Mouse (Mus musculus) neural tube, embryonic 10.5 days (tissue): ENCODE data around the gene Klhl21.

Source experiments
- DNase-seq: peaks from one replicate; pipeline ENCODE4 v3.0.0-alpha.2; 2017; ENCODE audit warnings: low spot score; ENCODE audit errors: extremely low spot score

Klhl21 gene

DNA sequence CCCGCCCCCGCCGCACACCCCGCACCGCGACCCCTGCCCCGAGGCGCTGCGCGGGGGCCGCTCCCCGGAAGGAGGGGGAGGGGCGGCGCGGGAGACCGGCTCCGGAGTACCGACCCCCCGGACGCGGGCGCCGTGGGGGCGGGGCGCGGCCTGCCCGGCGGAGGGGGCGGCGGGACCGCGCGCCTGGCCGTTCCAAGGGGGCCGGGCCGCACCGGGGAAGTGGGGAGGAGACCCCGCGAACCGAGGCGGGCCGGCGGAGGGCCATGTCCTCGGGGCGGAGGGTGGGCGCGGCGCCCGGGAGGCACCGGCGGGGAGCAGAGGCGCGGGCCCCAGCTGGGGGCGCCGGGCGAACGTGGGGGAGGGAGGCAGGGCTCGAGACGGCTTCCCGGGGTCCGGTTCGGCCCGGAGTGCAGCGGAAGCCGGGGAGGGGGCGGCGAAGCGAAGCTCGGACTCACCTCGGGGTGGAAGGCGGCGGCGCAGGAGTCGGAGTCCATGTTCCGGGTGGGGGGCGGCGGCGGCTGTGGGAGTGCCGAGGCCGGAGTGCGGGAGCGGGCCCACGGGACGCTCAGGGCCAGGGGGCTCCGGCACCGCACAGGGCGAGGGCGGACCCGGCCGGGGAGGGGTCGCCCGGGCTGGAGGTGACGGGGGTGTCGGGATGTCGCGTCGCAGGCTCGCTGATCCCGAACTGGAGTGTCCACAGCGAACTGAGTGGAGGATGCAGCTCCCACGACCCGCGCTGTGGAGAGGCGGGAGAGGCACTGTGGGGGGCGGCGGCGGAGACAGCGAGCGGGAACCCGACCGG, 13.0 kb upstream of the Klhl21 start:
- DNase-seq, result no peak

DNA sequence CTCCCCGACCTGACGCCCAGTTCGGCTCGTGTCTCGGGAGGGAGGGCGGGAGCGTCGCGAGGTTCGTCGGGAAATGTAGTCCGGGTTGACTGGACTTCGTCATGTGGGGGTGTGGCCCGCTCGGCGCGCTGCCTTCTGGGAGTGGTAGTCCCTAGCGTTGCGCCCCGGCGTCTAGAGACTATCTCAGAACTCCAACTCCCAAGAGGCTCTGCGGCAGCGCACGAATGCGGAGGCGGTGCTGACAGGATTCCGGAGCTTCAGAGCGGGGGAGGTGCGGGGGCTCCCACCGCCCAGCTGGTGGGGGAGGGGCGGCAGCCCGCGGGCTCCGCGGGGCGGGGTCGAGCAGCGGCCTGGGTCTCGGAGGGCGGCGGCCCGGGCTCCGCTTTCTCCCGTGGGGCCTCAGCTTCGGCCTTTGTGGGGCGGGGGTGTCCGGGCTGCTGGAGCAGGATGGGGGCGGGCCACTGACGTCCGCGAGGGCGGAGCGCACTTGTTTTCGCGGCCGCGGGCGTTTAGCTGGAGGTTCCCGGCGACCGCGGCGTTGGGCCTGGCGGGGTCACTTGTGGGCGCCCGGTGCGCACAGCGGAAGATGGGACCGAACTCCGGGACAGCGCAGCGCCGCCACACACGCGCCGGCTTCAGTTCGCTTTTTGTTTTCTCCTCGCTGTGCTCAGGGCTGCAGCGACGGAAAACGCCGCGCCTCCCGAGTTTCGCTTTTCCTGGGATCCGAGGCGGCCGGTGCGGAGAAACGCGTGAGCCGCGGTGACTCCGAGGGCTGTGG, 12.2 kb upstream of the Klhl21 start, which contains the start of gene Phf13:
Phf13 (minus strand) TSS at position 86 of the 778 bp plus-strand sequence.
- peak; percentile 99 for DNase-seq

DNA sequence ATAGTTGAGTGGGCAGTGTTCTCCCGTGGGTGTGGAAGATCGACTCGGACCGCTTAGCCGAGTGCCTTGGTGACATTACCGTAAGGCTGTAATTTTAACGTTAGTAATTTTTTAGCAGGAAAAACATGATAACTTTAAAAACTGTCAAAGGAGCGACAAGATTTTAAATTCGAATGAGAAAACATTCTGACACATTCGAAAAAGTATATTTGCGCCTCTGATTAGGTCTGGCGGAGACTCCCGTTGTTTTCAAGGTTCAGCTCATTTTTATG, 11.7 kb upstream of the Klhl21 start:
- DNase-seq, result no peak

DNA sequence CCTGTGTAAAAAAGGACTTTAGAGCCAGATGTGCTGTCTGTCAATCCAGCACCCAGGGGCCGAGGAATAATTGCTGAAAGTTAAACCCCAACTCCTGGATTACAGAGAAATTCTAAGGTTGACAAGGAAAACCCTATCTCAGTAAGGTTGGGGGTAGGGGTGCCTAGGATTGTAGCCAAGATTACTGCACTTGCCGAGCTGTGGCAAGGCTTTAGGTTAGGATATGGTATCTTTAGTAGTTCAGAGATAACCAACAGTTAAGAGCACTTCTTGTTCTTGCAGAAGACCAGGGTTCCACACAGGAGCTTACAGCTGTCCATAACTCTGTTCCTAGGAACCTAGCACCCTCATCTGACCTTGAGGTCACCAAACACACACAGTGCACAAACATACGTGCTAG, 10.9 kb upstream of the Klhl21 start:
- no peak for DNase-seq

DNA sequence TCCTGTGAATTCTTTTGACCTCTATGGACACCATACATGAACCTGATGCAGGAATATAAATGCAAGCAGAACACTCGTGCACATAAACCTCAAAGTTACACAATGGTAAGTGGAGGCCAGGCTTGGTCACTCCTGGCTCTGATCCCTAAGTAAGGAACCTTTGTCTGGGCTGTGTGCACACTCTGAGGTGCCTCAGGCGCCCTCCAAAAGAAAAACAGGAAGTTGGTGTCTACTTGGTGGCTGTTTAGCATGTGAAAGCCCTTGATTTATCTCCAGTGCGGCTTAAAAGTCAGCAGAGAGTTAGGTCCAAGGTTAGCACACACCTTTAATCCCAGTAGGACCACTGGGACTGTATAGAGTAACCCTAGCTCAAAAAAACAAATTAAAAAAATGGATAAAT, 9.1 kb upstream of the Klhl21 start:
- no peak for DNase-seq

DNA sequence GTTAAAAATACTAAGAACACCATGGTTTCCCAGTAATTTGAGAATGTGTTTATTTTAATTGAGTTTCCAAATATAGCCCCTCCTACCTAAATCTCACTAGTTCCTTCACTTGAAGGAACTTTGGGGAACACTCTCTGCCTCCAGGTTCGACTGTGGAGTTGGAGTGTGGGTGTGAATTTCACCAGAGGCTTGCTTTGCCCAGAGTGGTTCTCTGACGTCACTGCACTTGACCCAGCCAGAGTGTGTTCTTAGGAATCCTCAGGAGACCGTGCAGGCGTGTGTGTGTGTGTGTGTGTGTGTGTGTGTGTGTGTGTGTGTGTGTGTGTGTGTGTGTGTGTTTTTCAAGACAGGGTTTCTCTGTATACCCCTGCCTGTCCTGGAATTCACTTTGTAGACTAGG, 7.7 kb upstream of the Klhl21 start:
- no peak for DNase-seq

DNA sequence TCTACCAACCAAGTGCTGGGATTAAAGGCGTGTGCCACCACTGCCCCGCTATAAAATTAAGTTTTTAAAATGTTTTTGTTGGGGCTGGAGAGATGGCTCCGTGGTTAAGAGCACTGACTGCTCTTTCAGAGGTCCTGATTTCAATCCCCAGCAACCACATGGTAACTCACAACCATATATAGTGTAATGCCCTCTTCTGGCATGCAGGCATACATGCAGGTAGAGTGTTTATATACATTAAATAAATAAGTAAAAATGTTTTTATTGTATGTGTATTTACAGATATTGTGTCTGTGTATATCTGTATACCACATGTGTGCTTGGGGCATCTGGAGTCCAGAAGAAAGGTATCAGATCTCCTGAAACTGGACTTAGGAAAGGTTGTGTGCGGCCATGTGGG, 7.3 kb upstream of the Klhl21 start:
- DNase-seq, result no peak

DNA sequence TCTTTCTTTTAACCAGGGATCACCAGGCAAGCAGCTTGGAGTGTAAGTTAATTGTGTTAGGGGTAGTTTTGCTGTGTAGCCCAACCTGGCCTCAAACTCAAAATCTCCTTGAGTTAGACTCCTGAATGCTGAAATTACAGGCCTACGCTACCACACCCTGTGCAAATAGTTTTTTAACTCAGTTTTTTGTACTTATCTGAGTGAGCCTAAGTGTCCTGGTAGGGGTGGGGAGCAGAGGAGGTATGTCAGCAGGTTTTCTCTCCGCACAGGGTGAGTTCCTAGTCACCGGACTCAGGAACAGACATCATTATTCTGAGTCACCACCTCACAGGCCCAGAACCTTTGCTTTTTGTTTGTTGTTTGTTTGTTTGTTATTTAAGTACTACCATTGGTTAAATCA, 6.5 kb upstream of the Klhl21 start:
- no peak for DNase-seq

DNA sequence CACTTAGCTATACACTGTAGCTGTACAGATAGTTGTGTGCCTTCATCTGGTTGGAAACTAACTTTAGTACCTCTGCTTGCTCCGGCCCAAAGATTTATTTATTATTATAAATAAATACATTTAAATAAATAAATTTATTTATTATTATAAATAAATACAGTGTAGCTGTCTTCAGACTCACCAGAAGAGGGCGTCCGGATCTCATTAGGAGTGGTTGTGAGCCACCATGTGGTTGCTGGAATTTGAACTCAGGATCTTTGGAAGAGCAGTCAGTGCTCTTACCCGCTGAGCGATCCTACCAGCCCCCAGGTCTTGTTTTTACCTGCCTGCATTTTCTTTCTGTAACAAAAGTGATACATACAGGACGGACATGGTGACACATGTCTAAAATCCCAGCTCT, 2.5 kb upstream of the Klhl21 start:
- DNase-seq, result no peak

DNA sequence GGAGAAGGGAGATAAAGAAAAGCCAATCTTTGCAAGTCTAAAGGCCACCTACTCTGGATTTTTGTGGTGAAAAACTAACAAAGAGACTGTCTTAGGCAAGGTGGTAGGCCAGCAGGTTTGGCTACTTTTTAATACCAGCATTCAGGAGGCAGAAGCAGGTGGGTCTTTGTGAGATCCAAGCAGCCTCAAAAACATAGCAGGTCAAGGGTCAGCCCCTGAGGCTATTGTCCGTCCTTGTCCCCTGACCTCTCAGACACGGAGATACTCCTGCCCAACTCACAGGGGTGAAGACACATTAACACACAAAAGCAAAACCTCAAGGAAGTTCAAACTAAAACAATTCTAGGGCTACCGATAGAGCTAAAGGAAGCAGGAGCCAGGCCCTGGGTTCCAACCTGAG, 1.8 kb upstream of the Klhl21 start:
- no peak for DNase-seq

DNA sequence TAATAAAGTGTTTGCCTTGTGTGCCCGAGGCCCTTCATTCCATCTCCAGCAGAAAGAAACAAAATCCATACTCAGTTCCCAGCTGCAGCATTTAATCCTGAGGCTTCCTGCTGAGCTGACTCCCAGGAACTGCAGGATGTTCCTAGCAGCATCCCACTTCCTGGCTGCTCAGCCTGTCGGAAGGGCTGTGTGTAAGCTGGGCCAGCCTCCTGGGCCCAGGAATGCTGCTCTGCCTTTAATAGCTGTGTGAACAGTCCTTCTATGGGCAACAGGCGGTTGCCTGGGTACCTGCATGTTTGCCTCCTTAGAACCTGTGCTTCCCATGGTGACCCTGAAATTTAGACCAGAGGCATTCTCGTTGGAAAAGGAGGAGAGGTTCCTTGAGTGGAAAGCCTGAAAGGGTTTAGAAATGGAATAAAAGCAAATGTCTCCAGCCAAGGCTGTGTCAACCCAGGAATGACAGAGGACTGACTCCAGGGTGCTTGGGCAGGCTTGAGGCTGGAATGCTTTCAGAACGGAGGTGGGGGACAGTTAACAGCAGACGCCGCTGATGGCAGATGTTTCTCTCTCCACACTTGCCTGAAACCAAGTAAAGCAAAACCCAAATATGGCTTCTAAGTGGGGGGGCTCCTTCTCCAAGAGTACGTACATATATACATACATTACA, 989 bp upstream of the Klhl21 start:
- DNase-seq, result no peak

DNA sequence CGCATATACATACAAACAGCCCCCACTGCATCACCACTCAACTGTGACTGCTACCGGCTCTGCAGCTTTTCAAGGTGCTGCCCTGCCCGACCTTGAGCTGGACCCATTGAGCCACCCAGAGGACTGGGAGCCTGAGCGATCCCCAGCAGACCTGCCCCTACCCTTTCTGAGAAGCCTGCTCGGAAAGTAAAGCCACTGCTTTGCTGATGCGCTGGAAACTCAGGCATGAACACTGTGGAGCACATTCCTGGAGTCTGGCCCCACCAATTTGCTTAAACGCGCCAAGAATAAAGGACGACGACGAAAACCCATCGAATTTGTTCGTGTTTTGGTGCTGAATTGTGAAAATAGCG, 479 bp upstream of the Klhl21 start:
- no peak for DNase-seq

DNA sequence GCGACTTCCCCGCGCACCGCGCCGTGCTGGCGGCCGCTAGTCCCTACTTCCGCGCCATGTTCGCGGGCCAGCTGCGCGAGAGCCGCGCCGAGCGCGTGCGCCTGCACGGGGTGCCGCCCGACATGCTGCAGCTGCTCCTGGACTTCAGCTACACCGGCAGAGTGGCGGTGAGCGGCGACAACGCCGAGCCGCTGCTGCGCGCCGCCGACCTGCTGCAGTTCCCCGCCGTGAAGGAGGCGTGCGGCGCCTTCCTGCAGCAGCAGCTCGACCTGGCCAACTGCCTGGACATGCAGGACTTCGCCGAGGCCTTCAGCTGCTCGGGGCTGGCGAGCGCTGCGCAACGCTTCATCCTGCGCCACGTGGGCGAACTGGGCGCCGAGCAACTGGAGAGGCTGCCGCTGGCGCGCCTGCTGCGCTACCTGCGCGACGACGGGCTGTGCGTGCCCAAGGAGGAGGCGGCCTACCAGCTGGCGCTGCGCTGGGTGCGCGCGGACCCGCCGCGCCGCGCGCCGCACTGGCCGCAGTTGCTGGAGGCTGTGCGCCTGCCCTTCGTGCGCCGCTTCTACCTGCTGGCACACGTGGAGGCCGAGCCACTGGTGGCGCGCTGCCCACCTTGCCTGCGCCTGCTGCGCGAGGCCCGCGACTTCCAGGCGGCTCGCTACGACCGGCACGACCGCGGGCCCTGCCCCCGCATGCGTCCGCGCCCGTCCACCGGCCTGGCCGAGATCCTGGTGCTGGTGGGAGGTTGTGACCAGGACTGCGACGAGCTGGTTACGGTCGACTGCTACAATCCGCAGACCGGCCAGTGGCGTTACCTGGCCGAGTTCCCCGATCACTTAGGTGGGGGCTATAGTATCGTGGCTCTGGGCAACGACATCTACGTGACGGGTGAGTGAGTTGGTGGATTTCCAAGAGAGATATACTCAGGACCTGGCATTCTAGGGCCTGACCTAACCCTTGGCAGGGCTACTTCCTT, 761 bp downstream of the Klhl21 start:
- no peak for DNase-seq

DNA sequence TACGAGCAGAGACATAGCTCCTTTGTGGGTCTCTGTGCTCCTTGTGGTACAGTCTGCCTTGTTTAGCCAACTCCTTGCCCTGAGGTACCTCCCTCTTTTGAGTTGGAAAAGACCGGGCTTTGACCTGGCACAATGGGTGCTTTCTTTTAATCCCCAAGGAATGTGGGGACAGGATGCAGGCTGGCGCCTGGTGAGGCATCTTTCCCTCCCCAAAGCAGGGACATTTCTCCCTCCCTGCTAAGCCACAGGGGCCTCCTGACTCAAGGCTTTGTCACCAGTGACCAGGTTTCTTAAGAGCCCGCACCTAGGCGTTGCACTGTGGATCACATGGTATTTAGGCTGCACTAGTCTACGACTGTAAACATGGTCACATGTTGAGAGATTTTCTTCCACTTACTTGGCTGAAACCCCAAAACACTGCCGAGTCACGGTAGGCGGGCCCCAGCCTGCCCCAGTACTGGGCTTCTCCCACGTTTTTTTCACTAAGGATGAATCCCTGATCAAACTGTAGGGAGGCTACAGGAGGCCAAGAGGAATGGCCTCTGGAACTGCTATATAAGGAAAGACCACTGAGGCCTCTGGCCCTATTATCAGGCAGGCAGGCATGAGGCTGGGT, 1.6 kb downstream of the Klhl21 start:
- no peak for DNase-seq

DNA sequence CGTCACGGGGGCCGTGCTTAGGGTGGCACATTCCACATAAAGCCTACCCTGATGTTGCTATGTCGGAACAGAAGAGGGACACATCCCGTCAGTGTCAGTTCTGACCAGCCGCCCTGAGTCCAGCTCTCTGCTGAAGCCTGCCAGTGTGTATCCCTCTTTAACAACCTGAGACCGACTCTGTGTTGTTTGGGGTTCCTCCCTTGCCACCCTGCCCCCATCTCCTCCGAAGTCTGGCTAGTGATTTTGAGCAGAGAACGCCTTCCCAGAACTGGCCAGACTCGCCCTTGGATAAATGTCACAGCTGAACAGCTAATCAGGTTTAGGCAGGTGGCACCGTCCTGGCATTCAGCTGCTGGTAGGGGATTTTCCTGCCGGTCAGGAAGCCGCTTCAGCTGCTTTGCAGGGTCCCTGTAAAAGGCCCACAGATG, 2.1 kb downstream of the Klhl21 start:
- DNase-seq, result no peak

DNA sequence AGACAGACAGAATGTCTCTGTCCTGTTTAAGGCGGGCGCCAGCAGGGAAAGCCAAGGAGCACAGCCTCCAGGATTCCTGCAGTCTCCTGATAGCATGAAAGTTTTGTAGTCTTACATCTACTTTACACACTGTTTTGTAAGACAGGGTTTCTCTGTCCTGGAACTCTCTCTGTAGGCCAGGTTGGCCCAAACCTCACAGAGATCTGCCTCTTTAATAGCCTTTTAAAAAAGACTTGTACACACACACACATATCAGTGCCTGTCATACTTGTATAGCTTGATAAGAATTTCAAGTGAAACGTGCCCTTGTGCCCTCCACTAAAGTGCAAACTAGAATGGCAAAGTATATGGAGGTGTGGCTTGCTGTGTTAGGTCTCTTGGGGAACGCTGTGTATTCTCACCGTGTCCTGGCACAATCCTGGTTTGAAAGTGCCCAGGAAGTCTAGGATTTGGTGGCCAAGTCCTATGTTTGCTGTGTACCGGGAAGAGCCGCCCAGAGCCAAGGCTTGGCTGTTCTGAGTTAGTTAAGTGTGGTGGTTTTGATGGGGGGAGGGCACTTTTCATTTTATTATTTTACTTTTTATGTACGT, 2.7 kb downstream of the Klhl21 start:
- DNase-seq, result no peak

DNA sequence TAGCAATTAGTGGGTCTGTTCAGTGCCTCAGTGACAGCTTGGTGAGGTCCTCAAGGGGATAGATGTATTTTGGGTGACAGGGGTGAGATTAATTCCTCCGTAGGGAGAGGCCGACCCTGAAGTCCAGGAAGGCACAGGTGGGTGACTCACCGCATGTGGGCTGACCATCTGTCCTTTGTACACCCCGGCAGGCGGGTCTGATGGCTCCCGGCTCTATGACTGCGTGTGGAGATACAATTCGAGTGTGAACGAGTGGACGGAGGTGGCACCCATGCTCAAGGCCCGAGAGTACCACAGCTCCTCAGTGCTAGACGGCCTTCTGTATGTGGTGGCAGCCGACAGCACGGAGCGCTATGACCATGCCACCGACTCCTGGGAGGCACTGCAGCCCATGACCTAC, 3.5 kb downstream of the Klhl21 start:
- no peak for DNase-seq

DNA sequence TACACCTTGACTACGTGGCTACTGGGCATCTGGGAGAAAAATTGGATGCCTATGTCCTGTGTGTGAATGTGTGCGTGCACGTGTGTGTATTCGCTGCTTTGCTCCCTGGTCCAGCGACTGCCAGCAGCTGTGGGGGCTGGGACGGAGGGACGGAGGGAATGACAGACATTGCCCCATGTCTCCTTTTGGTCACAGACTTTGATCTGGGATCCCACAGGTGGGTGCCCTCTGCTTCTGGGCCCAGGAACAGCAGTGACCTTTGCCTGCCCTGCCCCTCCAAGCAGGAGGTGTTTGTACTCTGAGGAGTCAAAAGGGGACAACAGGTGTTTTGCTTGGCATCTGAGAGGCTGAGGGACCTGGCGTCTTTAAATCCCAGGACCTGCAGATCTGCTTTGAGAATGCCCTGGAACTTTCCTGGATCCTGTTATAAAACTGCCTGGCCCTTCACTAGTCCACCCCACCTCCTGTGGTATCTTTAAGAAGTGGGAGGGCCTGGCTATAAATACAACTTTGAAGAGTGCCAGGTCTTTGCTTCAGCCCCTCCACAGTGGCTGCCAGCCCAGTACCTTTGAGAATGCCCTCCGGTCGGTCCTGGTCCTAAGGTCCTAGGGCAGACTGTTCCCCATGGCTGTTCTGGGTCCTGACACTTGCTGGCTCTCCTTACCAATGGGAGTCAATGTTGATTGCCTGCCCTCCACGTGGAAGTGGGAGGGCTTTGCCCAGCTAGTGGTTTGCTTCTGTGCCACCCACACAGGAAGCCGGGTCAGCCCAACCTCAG, 4.6 kb downstream of the Klhl21 start:
- DNase-seq, result no peak

DNA sequence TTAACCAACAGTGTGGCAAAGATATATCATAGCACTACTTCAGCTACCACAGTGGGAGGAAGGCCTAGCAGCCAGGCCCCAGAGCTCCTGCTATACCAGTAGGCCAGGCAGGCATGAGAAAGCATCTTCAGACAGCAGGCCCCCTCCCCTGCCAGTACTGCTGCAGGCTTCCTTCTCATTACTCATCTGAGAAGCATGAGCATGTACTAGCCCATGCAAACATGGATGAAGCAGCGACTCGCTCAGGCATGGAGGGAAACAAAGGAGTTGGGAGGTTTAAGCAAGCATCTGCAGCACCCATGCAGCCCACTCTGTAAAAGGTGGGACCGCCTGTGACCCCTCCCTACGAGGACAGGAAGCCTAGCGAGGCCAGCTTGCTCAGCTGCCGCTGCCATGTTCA, 10.5 kb downstream of the Klhl21 start:
- no peak for DNase-seq

DNA sequence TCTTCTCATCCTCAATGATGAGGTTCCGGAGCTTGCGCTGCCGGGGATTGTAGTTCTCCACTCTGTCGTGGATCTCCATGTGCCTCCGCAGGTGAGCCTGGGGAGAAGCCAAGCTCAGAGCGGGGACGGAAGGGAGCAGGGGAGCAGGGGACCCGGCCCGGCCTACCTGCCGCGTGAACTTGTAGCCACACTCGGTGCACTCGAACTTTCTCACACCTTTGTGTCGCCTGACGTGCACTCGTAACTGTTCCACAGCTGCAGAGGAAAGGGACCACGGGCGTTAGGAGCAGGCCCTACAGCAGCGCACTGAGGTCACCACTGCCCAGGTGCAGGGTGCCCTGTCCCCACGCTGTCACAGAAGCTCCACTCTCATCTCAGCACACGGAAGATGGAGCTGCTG, 11.4 kb downstream of the Klhl21 start:
- DNase-seq, result no peak
